Mouse (Mus musculus) neutrophil, adult 5-6 weeks (primary cell): ENCODE data around the gene Nav3. TPM values are rescaled to one million over a fixed set of nuclear protein-coding genes. Genes with fewer than 3 reads are reported as not detected.

Experiments
- ATAC-seq: fragments of 151-379, 151-347 bp; 2 replicates; pipeline ENCODE4 v1.8.0; 2017; ENCODE audit warnings: mild to moderate bottlenecking, moderate TSS enrichment; ENCODE audit not compliant: insufficient number of reproducible peaks, poor library complexity, low FRiP score, severe bottlenecking; ENCODE audit errors: extremely low read depth
- total RNA-seq: library from RNA; stranded (forward); fragments of 200-1000 nt; gene quantifications from 2 replicates; pipeline ENCODE4 v1.2.3, GENCODE M21; 2017

The Nav3 gene
- total RNA-seq, 1 experiment from 2014 or later: not detected

DNA sequence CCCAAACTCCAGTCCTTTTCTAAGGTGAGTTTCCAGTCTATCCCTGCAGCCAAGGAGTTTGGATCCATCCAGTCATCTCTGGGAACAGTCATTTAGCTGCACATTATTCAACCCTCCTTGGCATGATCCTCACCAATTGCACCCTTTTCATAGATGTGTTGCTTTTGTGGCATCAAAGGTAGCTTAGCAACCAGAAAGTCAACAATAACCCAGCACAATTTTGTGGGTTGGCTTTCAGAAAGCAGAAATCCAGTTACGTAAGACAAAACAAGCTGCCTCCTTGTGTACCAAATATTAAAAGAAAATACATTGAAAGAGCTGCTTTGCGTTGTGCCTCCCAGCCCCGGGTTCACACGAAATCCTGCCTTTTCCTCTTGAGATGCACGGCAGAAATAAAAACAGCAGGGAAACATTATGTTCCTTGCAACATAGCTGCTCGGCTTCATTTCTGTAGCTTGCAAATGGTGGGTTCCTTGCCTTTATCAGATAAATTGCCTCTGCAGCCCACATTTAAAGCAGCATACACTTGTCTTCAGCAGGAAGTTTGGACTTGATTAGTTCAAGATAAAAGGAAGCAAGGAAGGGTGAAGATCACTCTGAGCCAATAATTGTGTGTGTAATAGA, 222.6 kb downstream of the Nav3 start:
- ATAC-seq: no peak

DNA sequence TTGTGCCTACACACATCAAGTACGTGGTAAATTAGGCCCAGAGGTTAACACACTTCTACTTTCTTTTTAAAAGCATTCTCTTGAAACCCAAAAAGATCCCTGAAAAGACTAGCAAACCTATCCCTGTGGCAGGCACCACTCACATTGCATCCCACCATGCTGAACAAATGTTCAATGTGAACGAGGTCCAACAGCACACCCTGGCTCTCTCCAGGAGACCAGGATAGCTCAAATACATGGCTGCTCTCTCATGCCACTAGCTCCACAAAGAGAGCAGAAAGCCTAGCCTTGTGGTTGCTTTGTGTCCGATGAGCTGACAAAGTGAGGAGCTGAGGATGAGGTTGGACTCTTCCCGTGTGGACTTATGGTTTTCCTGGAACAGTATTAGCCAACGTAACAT, 249.6 kb downstream of the Nav3 start:
- no peak for ATAC-seq

DNA sequence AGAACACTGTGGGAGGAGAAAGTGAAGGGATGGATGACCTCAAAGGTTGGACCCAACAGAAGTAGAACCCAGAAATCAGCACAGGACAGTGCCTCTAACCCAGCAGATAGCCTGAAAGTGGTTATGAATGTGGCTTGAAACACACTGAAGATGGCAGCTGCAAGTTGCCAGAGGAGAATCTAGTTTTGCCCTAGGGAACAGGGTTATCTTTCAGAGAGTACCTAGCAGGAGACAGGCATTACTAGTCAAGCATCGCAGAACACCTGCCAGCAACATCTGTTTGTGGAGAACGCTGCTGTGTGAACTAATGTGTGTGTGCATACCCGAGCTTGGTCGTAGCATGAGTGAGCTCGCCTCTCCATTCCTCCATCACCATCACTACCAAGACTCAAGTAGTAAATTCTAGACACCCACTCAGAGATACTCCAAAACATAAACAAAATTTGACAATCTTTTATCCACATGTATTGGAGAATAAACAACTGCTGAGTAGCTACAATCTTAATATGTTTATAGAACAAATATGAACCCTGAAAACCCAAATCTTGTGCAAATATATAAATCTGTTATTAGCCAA, 251.8 kb downstream of the Nav3 start:
- no peak for ATAC-seq

DNA sequence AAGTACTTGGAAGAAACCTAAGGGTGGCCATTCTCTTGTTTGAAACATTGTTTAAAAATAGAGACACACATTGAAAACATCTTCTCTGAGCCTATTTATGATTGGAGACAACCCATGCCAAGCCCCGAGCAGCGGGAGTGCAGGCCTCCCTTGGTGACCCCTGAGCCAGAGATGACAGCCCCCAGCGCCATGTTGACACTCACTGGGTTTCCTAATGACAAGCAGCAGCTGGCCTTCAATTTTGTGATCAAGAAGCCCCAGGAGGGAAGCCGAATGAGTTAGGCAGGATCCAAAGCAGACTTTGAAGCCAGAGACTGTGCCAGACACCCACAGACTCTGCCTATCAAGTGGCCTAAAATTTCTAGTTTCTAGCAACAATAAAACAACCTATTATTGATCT, 263.1 kb downstream of the Nav3 start:
- ATAC-seq: no peak

DNA sequence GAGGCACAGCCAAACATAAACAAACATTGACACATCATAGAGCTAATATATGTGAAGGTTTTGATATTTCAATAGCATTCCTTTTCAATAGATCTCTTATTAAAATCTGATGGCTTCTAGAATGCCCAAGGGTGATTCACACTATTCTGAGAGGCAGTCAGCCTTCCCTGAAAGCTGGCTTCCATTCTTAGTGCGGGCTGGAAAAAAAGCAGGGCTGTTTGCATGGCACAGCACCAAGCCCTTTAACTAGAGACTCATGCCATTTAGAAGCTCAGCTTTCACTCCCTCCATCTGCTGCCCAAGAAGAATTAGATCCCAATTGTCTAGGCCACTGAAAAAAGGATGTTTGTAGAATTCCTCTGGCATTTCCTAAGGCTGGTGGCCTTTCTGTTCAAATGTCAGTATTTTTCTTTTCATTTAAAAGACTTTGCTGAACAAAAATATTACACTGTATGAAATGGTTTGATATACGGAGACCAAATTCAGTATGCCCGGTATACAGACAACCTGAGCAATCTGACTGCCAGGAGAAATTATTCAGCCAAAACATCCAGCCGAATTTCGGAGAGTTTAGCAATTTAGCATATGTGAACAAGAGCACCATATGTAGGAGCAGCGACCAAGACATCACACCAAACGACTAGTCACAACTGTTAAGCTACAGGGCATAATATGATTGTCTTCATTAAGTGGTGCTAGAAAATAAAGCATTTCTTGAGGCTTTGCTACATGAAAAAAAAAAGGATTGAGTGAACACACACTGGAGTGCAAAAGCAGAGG, 263.8 kb downstream of the Nav3 start:
- ATAC-seq: no peak

DNA sequence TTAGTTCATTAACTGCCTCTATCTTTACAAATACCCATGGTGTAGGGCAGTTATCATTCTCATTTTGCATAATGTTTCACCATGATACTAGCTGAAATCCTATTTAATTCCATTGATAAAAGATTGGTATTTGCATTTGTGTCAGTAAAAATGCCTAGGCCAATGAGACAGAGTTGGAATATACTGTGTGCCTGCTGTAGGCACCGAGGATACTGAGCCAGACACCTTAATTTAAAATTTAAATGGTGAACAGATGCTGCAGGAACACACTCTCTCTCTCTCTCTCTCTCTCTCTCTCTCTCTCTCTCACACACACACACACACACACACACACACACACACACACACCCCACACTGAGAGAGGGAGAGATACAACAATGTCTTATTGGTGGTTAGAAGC, 269.8 kb downstream of the Nav3 start:
- no peak for ATAC-seq

DNA sequence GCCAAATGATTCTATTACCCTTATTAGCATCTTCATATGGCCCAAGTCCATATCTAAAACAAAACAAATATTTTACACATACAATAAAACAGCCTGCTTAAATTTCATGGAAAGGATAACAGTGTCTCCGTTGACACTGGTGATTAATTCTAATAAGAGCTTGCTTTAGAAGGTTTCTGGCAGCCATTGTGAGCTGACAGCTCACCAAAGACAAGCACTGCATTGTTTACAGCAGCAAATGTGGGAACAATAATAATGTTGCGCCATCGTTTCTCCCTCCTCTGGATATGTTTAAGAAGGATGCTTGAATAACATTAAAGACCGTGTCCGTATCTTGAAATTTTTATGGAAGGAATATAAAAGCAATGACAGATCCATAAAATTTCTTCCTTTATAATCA, 280.1 kb downstream of the Nav3 start:
- no peak for ATAC-seq

DNA sequence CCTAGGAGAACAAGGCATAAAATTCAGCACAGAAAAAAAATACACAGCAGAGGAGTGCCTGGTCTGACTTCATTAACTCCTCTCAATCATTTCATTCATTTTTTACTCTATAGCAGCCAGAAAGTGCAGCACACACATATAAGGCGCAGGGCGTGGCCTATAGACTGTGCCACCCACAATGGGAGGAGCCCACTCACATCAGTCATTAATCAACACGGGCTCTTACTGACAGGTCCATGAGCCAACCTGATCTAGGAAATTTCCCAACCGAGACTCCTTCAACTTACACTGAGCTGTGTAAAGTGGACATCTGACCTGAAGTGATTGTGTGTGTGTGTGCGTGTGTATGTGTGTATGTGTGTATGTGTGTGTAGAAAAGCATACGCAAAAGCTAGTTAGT, 286.6 kb downstream of the Nav3 start:
- no peak for ATAC-seq

DNA sequence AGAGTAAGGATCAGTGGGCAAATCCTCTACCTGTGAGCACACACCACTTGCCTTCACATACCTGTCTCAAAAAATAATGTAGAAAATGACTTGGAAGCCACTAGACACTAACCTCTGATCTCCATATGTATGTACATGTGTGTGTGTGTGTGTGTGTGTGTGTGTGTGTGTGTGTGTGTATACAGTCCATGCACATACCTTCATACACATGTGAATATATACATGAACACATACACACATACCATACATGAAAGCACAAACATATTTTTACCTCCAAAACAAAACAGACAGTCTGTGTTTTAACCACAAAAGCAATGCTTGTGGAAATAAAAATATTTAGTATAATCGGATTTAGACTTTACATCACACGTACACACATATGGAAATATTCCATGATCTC, 287.1 kb downstream of the Nav3 start:
- no peak for ATAC-seq

DNA sequence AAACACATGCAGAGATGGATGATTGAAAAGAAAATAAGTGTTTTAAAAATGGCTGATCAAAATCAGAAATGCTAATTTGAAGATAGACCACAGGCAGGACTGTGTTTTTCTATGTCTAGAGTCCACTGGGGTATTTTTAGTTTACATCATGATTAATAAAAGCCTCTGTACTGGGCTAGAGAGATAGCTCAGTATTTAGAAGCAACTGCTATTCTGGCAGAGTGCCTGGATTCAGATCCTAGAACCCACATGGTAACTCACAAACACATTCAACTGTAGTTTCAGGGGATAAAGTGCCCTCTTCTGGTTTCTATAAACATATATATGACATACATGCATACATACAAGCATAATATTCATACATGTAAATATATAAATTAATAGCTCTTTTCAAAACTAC, 293.4 kb downstream of the Nav3 start:
- ATAC-seq: no peak

DNA sequence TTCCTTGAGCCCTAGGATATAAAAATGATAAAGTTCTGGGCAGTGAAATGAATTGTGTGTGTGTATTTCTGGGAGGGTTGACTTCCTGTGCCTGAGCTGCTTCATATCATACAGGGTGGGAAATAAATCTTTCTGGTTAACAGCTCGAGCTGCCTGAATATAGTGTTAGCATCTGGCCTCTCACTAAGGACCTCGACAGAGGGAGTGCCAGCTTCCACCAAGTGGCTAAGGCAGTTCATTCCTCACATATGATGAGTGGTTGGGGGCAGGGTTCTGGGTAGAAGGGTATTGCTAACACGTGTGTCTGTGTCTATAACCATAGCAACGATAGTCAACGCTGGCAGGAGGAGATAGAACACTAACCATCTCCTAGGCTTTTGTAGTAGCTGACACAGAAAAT, 295.1 kb downstream of the Nav3 start:
- ATAC-seq: no peak

DNA sequence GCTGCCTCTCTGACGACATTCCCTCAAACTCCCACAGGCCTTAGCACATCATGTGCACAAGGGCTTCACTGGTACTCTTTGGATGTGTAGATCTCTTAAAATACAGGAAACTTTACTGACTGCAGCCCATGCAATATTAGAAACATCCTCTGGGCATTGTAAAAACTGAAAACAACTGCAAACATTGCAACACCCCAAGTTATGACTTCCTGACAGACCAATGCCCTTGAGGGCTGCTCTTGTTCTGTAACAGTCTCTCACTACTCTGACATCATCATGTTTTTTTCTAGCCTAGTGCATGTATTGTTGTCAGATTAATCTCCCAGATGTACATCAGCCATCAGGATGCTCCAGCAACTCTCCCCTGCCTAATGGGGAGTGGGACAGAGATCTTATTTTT, 296.5 kb downstream of the Nav3 start:
- ATAC-seq: no peak

DNA sequence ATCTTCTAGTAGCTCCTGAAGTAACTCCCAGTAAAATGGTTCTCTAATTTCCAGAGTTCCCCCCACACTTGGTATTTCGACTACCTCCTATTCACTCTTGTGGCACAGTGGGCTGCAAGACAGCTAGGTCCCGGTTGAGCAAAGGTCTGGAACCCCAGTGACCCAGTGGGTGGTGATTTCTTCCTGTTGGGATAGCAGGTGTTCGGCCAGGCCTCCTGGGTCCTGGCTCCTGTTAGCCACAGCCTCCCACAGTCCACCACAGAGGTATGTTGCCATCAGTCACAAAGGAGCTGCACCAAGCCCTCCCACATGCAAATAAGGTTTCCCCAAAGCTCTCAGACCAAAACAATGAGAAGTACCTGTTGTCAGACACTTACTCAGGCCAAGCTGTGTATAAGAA, 297.9 kb downstream of the Nav3 start:
- ATAC-seq: no peak

DNA sequence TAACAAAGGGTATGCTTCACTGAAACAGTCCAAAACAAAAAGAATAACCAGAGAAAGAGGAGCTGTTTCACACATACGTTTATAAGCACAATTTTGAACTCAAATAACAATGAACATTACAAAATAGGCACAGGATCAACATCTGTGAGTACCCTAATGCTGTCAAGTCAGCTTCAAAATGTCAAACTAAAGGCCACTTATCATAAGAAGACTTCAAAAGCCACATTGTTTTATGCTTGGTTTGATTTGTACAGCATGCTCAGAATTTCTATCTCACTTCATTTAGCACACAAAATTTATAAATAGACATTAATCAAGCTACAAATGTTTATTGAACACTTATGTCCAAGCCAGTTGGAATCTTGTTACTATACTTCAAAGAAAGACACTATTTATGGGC, 299.6 kb downstream of the Nav3 start:
- ATAC-seq: no peak

DNA sequence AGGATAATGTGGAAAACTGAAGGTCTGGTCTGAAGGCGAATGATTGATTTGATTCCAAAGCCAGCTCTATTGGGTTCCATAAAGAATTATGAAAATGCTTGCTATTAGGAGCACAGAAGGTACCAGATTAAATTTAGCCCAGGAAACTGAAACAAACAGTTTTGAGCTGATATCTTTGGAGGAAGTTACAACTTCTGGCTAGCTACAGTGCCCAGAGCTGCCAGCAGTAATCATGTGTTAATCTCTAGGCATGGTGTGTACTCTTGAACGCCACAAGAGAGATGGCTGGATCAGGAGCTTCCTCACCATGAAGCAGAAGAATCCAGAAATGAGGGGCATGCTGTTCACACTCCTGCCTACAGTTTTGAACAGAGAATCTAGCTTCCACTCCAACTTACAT, 300.5 kb downstream of the Nav3 start:
- no peak for ATAC-seq

DNA sequence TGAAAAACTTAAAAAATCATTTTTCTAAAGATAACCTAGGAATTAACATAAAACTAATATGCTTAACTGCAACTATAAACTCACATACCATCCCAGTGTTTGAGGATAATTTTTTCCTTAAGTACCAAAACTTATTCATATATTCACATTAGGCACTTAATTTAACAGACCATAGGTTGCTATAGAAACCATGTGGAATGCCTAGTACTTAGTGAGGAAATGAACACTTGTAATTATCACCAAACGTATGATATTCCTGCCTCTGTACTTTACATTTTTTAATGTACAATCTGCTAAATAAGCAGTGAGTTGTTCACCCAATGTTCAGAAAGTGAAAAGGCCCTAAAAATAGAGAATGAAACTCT, 301.1 kb downstream of the Nav3 start:
- ATAC-seq: no peak

DNA sequence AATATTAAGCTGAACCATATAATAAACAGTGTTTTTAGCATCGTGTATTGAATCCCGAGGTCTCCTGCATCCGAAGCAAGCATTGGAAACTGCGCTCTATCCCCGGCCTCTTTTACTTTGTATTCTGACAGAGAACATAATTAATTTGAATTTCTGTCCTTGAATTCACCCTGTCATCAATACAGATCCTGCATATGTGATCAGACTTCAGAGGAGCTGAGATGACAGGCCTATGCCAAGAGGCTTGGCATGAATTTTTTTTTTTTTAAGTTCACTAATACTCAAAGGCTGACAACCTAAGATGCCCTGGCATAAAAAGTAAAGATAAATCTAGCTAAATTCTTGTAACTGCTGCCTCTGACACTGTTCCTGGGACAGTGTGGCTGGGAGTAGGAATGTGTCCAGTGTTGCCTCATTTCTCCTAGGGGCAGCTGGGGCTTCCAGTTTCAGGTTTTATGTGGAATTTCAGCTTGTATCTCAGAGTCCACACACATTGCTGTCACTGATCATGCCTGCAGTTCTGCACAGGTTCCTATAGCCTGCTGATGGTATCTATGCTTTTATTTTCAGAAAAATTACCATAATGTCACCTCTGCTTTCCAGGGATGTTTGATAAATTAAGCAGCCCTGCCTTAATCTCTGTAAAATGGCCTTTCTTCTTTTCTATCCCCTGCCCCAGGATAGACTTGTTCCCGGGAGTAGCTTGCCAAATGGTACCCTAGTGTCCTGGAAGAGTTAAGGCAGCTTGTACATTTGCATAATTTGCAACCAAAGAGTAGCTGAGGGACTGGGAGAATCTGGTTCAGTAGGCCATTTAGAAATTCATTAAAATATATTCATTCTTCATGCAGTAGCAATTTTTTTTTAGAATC, 301.8 kb downstream of the Nav3 start:
- no peak for ATAC-seq

DNA sequence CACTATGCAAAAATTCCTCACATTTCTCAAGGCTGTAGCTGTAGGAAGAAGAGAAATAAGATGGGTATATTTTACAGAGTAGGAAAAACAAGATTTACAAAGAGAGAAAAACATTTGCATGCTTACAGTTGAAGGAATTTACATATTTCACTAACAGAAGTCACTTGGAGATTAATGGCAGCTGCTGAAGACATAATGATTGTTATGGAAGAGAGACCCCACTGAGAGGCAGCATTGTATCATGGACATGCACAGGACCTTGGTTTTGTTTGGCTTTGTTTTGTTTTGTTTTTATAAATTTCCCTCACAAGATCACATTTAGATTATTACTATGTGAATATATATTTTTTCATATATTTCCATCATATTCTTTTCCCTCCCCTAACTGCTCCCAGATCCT, 335.4 kb downstream of the Nav3 start:
- ATAC-seq: no peak

DNA sequence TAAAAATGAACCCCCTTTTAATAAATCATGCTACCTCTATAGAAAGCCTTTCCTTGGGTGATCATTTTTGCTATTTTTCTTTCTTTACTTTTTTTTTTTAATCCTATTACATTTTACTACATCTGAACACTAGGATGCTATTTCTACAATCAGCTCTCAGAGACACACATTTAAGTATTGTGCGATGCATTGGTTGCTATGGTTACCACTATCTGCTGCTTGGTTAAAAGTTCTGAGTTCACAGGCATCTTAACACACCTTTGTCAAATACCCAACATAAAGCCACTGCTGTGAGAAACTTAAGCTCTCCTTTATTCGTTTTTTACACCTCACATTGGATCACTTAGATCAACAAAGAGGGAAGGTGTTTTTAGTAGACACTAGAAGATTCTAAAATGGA, 338.7 kb downstream of the Nav3 start:
- no peak for ATAC-seq
